Mouse (Mus musculus): ENCODE data around the gene Rnf220.

The Rnf220 gene

GRCm38 (mm10) chr4:117429604-117430003 is 67.2 kb downstream of the Rnf220 start:
- no peak for DNase-seq

GRCm38 (mm10) chr4:117427540-117427939 is 69.3 kb downstream of the Rnf220 start:
- DNase-seq: no peak

- no peak for DNase-seq
Observed at GRCm38 (mm10) chr4:117421077-117421476, 75.8 kb downstream of the Rnf220 start.

- no peak for DNase-seq
Observed at GRCm38 (mm10) chr4:117416827-117417226, 80.0 kb downstream of the Rnf220 start.

GRCm38 (mm10) chr4:117410049-117410410 is 86.8 kb downstream of the Rnf220 start:
- no peak for DNase-seq

GRCm38 (mm10) chr4:117409144-117410048 is 87.5 kb downstream of the Rnf220 start:
- DNase-seq: no peak

- no peak for DNase-seq
Observed at GRCm38 (mm10) chr4:117407945-117408344, 88.9 kb downstream of the Rnf220 start.

- DNase-seq: no peak
Observed at GRCm38 (mm10) chr4:117405999-117406398, 90.9 kb downstream of the Rnf220 start.

GRCm38 (mm10) chr4:117405211-117405610 is 91.6 kb downstream of the Rnf220 start:
- DNase-seq: no peak

- DNase-seq: no peak
Observed at GRCm38 (mm10) chr4:117403411-117403810, 93.4 kb downstream of the Rnf220 start.

GRCm38 (mm10) chr4:117397128-117397527 is 99.7 kb downstream of the Rnf220 start:
- DNase-seq: no peak

GRCm38 (mm10) chr4:117393027-117393426 is 103.8 kb downstream of the Rnf220 start:
- no peak for DNase-seq

- no peak for DNase-seq
Observed at GRCm38 (mm10) chr4:117392391-117392790, 104.5 kb downstream of the Rnf220 start.

- no peak for DNase-seq
Observed at GRCm38 (mm10) chr4:117391966-117392365, 104.9 kb downstream of the Rnf220 start.

GRCm38 (mm10) chr4:117390850-117391795 is 105.7 kb downstream of the Rnf220 start:
- DNase-seq: no peak

GRCm38 (mm10) chr4:117389264-117390054 is 107.4 kb downstream of the Rnf220 start:
- no peak for DNase-seq

GRCm38 (mm10) chr4:117385247-117385646 is 111.6 kb downstream of the Rnf220 start:
- no peak for DNase-seq

GRCm38 (mm10) chr4:117381846-117382245 is 115.0 kb downstream of the Rnf220 start:
- no peak for DNase-seq

- no peak for DNase-seq
Observed at GRCm38 (mm10) chr4:117380558-117380935, 116.3 kb downstream of the Rnf220 start.

GRCm38 (mm10) chr4:117379803-117380557 is 116.9 kb downstream of the Rnf220 start:
- DNase-seq: no peak

GRCm38 (mm10) chr4:117374078-117374540 is 122.7 kb downstream of the Rnf220 start:
- no peak for DNase-seq

Data from heart, adult 11 months (tissue).